Mouse (Mus musculus) heart, embryonic 11.5 days (tissue): ENCODE measurements around the gene Akip1. TPM values are rescaled to one million over a fixed set of nuclear protein-coding genes. Genes with fewer than 3 reads are reported as not detected.

Source experiments
- ATAC-seq: fragments of 200-750 bp; cut with Nextera tagmentation; replicated peaks from 2 replicates; pipeline ENCODE4 v1.8.0; 2017; ENCODE audit warnings: moderate library complexity; ENCODE audit not compliant: insufficient number of reproducible peaks, low FRiP score, low TSS enrichment
- H3K27ac ChIP-seq: fragments of 300-500 bp; sonication (generic); 2 replicates; pipeline ENCODE4 v1.5.1; 2014; ENCODE audit warnings: mild to moderate bottlenecking, low read depth, low read length
- H3K27me3 ChIP-seq: fragments of 300-500 bp; sonication (generic); 2 replicates; pipeline ENCODE4 v1.6.1; 2014; ENCODE audit warnings: mild to moderate bottlenecking, low read length, mixed read lengths; ENCODE audit not compliant: control insufficient read depth, insufficient read depth
- H3K36me3 ChIP-seq: fragments of 300-500 bp; sonication (generic); 2 replicates; pipeline ENCODE4 v1.6.1; 2014; ENCODE audit warnings: mild to moderate bottlenecking, low read length, moderate library complexity, mixed read lengths; ENCODE audit not compliant: control insufficient read depth, insufficient read depth
- H3K4me1 ChIP-seq: fragments of 300-500 bp; sonication (generic); 2 replicates; pipeline ENCODE4 v1.6.1; 2014; ENCODE audit warnings: low read length; ENCODE audit not compliant: control insufficient read depth, insufficient read depth
- H3K4me2 ChIP-seq: fragments of 300-500 bp; sonication (generic); 2 replicates; pipeline ENCODE4 v1.6.1; 2014; ENCODE audit warnings: mild to moderate bottlenecking, moderate library complexity
- H3K4me3 ChIP-seq: fragments of 300-500 bp; sonication (generic); 2 replicates; pipeline ENCODE4 v1.5.1; 2014; ENCODE audit warnings: low read depth, low read length
- H3K9ac ChIP-seq: fragments of 300-500 bp; sonication (generic); 2 replicates; pipeline ENCODE4 v1.6.1; 2014; ENCODE audit warnings: mild to moderate bottlenecking, low read depth, low read length, moderate library complexity
- H3K9me3 ChIP-seq: fragments of 300-500 bp; sonication (generic); replicated peaks from 2 replicates; pipeline ENCODE4 v1.6.1; 2016; ENCODE audit warnings: low read length; ENCODE audit not compliant: control insufficient read depth
- WGBS: fragments of 180-500 bp; shearing (Covaris S2); extraction: QIAGEN DNeasy Blood & Tissue Kit; methylation state at CpG from one replicate; pipeline ENCODE4 v1.1.7; 2014; ENCODE audit not compliant: insufficient replicate concordance; 5-methylcytosine and 5-hydroxymethylcytosine counted together
- polyA plus RNA-seq: library from polyadenylated mRNA; unstranded; fragments of >200 nt; fragmentation: Nextera tagmentation; extraction: Ambion mirVana; gene quantifications from 2 replicates; pipeline ENCODE4 v1.2.1, GENCODE M21; 2014

Akip1 gene
- polyA plus RNA-seq, 1 experiment from 2014 or later: 28.2 TPM

DNA sequence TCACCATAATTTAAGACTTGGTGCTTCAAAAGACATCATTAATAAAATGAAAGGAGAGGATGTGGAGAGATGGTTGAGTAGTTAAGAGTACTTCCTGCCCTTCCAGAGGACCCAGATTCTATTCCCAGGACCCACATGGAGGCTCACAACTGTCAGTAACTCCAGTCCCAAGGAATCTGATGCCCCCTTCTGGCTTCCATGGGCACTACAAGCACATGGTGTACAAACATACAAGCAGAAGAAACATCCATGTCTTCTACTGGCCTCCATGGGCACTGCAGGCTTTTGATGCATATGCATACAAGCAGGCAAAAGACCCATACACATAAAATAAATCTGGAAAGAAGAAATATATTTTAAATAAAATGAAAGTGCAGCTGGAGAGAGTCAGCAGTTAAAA lies 3.3 kb upstream of the Akip1 start:
- Histone ChIP-seq H3K27ac (no peak overlapping the region), H3K9me3 (no peaks in the 10 kb centered on the region), H3K9ac (no peak overlapping the region), H3K4me1 (no peaks in the 10 kb centered on the region; the same call in 1 of the 2 replicates), H3K36me3 (no peaks in the 10 kb centered on the region), H3K4me2 (no peak overlapping the region), H3K27me3 (no peaks in the 10 kb centered on the region), H3K4me3 (no peak overlapping the region)
- no peak for ATAC-seq

DNA sequence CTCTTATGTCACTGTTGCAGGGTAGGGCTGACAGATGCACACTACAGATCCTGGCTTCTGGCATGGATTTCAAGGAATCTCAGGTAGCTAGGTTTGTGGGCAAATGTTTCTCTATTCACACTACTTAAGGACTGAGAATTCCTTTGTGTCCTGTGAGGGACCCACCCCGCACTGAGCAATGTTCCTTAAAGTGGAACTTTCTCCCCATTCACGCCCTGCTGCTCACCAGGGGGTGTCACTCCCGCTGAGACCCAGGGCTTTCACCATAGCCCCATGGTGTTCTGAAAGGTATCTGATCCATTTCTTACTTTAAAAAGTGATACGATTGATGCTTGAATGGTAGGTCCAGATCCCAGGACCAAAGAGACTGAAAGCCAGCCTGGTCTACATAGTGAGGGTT lies 769 bp upstream of the Akip1 start:
- Histone ChIP-seq H3K9ac (no peak overlapping the region; the same call in 1 of the 2 replicates), H3K4me3 (peak overlapping the region; percentile 58; the same call in 1 of the 2 replicates), H3K4me2 (peak overlapping the region; percentile 89), H3K9me3 (no peaks in the 10 kb centered on the region), H3K4me1 (no peaks in the 10 kb centered on the region), H3K27me3 (no peaks in the 10 kb centered on the region), H3K36me3 (no peaks in the 10 kb centered on the region), H3K27ac (no peak overlapping the region)
- 40% methylated on average over 4 of the region's 4 CpGs for WGBS
- ATAC-seq: no peak

DNA sequence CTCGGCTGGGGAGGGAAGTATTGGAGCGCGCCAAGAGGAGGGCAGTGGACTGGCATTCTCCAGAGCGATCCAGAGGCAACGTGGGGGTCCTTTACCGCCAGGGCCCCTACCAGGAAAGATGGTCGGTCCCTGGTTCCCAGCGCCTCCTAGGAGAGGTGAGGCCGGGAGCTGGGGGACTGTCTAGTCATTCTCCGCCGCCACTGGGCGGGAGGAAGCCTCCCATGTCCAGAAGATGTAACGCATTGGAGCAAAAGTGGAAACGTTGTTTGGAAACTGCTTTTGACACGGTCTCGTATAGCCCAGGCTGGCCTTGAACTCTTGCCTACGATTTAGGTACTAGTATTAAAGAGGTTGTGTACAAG lies 507 bp downstream of the Akip1 start:
- peak overlapping the region; percentile 63 for H3K27ac ChIP-seq
- peaks cover 11% of the 10 kb centered on the region; the same call in 1 of the 2 replicates for H3K4me1 ChIP-seq
- ATAC-seq: no peak
- H3K27me3 ChIP-seq: no peaks in the 10 kb centered on the region
- H3K36me3 ChIP-seq: no peaks in the 10 kb centered on the region
- peak overlapping the region; percentile 89 for H3K4me2 ChIP-seq
- peak overlapping the region; percentile 82 for H3K9ac ChIP-seq
- H3K9me3 ChIP-seq: no peaks in the 10 kb centered on the region
- peak overlapping the region; percentile 58 for H3K4me3 ChIP-seq
- 2% methylated on average over 17 of the region's 17 CpGs for WGBS

DNA sequence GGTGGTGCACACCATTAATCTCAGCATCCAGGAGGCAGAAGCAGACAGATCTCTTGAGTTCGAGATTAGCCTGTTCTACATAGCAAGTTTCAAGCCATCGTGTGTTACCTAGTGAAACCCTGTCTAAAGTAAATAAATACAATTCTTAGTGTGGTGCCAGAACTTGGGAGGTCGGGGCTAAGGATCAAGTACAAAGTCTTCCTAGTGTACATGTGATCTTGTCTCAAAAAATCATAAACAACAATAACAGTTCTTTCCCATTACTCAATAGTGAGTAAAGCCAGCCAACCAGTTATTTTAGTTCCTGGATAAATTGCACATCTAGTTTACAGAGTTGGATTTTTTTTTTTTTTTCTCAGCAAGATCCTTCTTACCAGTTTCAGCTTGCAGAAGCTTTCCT lies 971 bp downstream of the Akip1 start:
- no peak overlapping the region for H3K27ac ChIP-seq

DNA sequence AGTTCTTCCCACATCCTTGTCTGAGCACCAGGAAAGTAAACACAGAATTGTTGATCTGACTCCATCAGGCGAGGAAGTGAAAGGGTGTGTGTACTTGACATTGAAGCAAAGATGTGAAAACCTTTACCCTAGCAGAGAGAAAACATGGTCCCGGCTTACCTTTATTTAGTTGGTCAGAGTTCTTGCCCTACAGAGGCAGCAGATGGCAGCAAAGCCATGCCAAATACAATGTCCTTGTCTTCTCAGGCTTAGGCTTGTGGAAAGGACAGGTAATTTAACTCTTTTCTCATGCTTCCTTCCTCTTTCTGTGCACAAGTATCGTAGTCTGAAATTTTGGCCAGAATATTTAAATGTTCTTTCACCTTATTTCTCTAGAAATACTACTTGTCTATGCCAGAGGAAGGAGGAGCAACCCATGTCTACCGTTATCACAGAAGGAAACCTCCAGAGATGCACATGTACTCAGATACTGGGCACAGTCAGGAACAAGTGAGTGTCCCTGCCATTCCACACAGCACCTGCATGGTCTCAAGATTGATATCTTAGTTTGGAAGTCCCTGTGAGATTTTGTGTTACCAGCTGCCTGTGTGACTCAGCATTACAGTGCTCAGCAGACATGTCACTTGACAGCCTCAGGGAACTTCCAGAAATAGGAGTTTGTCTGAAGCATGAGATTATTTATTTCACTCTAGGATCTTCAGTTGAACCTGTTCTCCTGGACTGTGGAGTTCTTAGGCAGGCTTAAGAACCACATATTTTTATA lies 3.7 kb downstream of the Akip1 start:
- ATAC-seq: no peak
- H3K9me3 ChIP-seq: no peaks in the 10 kb centered on the region
- no peak overlapping the region for H3K9ac ChIP-seq
- H3K36me3 ChIP-seq: no peaks in the 10 kb centered on the region; the same call in 1 of the 2 replicates
- no peaks in the 10 kb centered on the region for H3K27me3 ChIP-seq
- no peak overlapping the region for H3K4me2 ChIP-seq
- H3K4me1 ChIP-seq: peaks cover 18% of the 10 kb centered on the region
- no peak overlapping the region for H3K4me3 ChIP-seq
- 42% methylated on average over 4 of the region's 4 CpGs for WGBS
- H3K27ac ChIP-seq: no peak overlapping the region

More for the DNA sequence above, 971 bp downstream of the Akip1 start:
- 49% methylated on average over 3 of the region's 3 CpGs for WGBS
- H3K27me3 ChIP-seq: no peaks in the 10 kb centered on the region
- H3K4me3 ChIP-seq: peak overlapping the region; percentile 58
- ATAC-seq: no peak
- no peaks in the 10 kb centered on the region for H3K9me3 ChIP-seq
- peak overlapping the region; percentile 89 for H3K4me2 ChIP-seq
- no peak overlapping the region for H3K9ac ChIP-seq
- peaks cover 11% of the 10 kb centered on the region; the same call in 1 of the 2 replicates for H3K4me1 ChIP-seq
- no peaks in the 10 kb centered on the region for H3K36me3 ChIP-seq

DNA sequence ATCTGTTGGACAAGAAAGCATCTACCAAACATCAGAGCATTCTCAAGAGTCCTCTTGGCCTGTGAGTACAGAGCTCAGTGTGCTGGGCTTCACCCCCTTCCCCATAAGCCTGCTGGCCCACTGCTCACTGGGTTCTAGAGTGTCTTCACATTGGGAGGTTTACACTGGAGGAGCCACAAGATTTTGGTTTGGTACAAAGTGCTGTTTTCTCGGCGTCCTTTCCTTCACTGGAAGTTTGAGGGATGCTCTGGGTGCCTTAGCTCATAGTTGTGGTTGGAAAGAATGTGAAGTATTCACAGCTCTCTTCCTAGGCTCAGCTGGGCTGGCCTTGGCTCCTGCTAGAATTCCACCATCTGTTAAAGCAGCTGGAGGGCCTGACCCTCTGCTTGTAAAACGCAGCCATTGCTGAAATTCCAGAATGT lies 5.5 kb downstream of the Akip1 start:
- 11% methylated on average over 3 of the region's 3 CpGs for WGBS
- H3K4me2 ChIP-seq: 0 out of 2 replicates have a peak overlapping the region, but pooled peaks have one; percentile 9
- H3K27ac ChIP-seq: peak overlapping the region; percentile 80
- H3K4me1 ChIP-seq: peaks cover 18% of the 10 kb centered on the region
- H3K27me3 ChIP-seq: no peaks in the 10 kb centered on the region
- H3K9ac ChIP-seq: no peak overlapping the region
- ATAC-seq: no peak; the same call in 1 of the 2 replicates
- no peaks in the 10 kb centered on the region for H3K9me3 ChIP-seq
- no peaks in the 10 kb centered on the region; the same call in 1 of the 2 replicates for H3K36me3 ChIP-seq
- no peak overlapping the region for H3K4me3 ChIP-seq

DNA sequence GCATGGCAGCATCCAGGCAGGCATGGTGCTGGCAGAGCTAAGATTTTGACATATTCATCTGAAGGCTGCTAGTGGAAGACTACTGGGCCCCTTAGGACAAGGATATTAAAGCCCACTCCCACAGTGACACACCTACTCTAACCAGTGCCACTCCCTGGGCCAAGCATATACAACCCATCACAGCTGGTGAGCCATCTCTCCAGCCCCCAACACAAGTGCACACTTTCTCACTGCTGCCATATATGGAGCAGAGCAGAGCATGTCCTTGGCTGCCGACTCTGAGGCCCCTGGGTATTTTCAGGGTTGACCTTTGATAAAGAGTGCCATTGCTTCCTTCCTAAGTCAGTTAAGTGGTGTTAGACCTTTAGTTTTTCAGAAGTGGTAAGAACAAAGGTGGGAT lies 6.6 kb downstream of the Akip1 start:
- H3K36me3 ChIP-seq: no peaks in the 10 kb centered on the region; the same call in 1 of the 2 replicates
- no peak overlapping the region for H3K27ac ChIP-seq
- H3K9ac ChIP-seq: no peak overlapping the region
- H3K4me3 ChIP-seq: no peak overlapping the region
- no peak for ATAC-seq
- H3K27me3 ChIP-seq: no peaks in the 10 kb centered on the region
- 7% methylated on average over 1 of the region's 1 CpGs for WGBS
- peaks cover 18% of the 10 kb centered on the region for H3K4me1 ChIP-seq
- no peak overlapping the region for H3K4me2 ChIP-seq
- no peaks in the 10 kb centered on the region for H3K9me3 ChIP-seq

DNA sequence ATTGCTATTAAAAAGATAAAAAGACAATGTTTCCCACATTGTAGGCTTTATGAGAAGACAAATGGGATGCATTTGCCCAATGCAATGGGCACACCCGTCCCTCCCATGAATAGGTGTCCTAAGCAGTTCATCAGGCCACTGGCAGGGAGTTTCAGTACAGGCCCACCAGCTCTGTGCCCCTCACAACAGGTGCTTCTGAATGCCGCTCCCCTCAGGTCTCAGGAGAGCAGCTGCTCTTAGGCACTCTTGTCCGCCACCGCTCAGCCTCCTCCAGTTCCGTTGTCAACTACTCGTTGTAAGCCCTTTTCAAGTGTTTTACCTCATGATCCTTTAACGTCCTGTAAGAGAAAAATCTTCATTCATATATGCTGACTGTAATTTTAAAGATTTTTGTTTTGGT lies 8.7 kb downstream of the Akip1 start:
- Histone ChIP-seq H3K27me3 (no peaks in the 10 kb centered on the region), H3K4me2 (no peak overlapping the region), H3K36me3 (no peaks in the 10 kb centered on the region; the same call in 1 of the 2 replicates), H3K4me3 (no peak overlapping the region), H3K27ac (no peak overlapping the region), H3K4me1 (peaks cover 18% of the 10 kb centered on the region), H3K9me3 (no peaks in the 10 kb centered on the region), H3K9ac (no peak overlapping the region)
- no peak for ATAC-seq
- 87% methylated on average over 7 of the region's 7 CpGs for WGBS
